Mouse (Mus musculus) forebrain, postnatal 0 days (tissue): ENCODE results near the gene Ccdc80. TPM values are rescaled to one million over a fixed set of nuclear protein-coding genes. Genes with fewer than 3 reads are reported as not detected.

Experiments used
- ATAC-seq: fragments of 200-750 bp; cut with Nextera tagmentation; 2 replicates; pipeline ENCODE4 v1.8.0; 2017; ENCODE audit warnings: mild to moderate bottlenecking, moderate library complexity
- DNase-seq: peaks from one replicate; pipeline ENCODE4 v3.0.0-alpha.2; 2015
- H3K27ac ChIP-seq: fragments of 300-500 bp; sonication (generic); 2 replicates; pipeline ENCODE4 v1.5.1; 2014; ENCODE audit warnings: low read depth, mild to moderate bottlenecking, antibody characterized with exemption, low read length, moderate library complexity, mixed read lengths
- H3K27me3 ChIP-seq: fragments of 300-500 bp; sonication (generic); 2 replicates; pipeline ENCODE4 v1.6.1; 2014; ENCODE audit warnings: mild to moderate bottlenecking, low read length, mixed read lengths; ENCODE audit not compliant: insufficient read depth
- H3K36me3 ChIP-seq: fragments of 300-500 bp; sonication (generic); 2 replicates; pipeline ENCODE4 v1.6.1; 2014; ENCODE audit warnings: mild to moderate bottlenecking, moderate library complexity; ENCODE audit not compliant: insufficient read depth
- H3K4me1 ChIP-seq: fragments of 300-500 bp; sonication (generic); 2 replicates; pipeline ENCODE4 v1.6.1; 2014; ENCODE audit warnings: antibody characterized with exemption; ENCODE audit not compliant: insufficient read depth
- H3K4me2 ChIP-seq: fragments of 300-500 bp; sonication (generic); 2 replicates; pipeline ENCODE4 v1.6.1; 2014; ENCODE audit warnings: low read depth, mild to moderate bottlenecking, moderate library complexity
- H3K4me3 ChIP-seq: fragments of 300-500 bp; sonication (generic); 2 replicates; pipeline ENCODE4 v1.5.1; 2014; ENCODE audit warnings: low read depth, low read length, mixed read lengths
- H3K9ac ChIP-seq: fragments of 300-500 bp; sonication (generic); 2 replicates; pipeline ENCODE4 v1.6.1; 2014; ENCODE audit warnings: mild to moderate bottlenecking
- H3K9me3 ChIP-seq: fragments of 300-500 bp; sonication (generic); 2 replicates; pipeline ENCODE4 v1.6.1; 2016; ENCODE audit warnings: low read length
- CTCF ChIP-seq: sonication (generic); IDR thresholded peaks from 2 replicates; pipeline ENCODE4 v1.5.1; 2016; ENCODE audit warnings: antibody characterized with exemption, control low read depth, low read depth
- WGBS: fragments of 180-500 bp; shearing (Covaris S2); extraction: QIAGEN DNeasy Blood & Tissue Kit; methylation state at CpG from one replicate; pipeline ENCODE4 v1.1.7; 2014; 5-methylcytosine and 5-hydroxymethylcytosine counted together
- polyA plus RNA-seq: library from polyadenylated mRNA; unstranded; fragments of >200 nt; fragmentation: Nextera tagmentation; extraction: Ambion mirVana; gene quantifications from 2 replicates; pipeline ENCODE4 v1.2.1, GENCODE M21; 2015
- total RNA-seq: library from RNA; depleted of rRNA; stranded (reverse); fragments of >200 nt; gene quantifications from 2 replicates; pipeline ENCODE4 v1.2.3, GENCODE M21; 2014

Ccdc80 gene
- total and polyA plus RNA-seq, 2 experiments from 2014 or later: 15.9 to 22.4 TPM

DNA sequence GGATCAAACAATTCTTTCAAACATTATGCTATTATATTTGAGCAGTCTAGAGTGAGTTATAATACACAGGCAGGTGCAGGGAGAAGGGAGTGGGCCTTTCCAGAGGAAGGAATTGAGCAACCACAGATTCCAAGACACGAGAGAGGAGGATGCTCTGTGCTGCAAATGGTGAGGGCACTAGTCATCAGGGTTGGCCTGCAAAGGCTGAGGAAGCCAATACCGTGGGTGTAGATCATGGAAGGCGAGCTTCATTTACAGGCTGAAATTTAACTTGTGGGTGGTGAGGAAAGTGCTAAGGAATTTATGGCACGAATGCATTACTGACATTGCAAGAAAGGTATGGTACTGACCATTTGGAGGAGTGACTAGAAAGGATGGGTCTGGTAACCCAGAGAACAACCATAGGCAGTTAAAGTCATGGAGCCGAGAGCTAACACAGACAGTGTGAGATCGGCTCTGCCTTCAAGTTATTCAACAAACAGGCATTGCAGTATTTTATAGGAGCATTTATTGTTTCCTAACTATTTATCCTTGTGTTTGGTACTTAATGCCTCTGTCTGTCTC is 15.6 kb upstream of the Ccdc80 start:
- Histone ChIP-seq H3K9ac (no peak overlapping the region), H3K27me3 (no peaks in the 10 kb centered on the region), H3K9me3 (no peaks in the 10 kb centered on the region), H3K36me3 (no peaks in the 10 kb centered on the region), H3K27ac (no peak overlapping the region), H3K4me1 (no peaks in the 10 kb centered on the region), H3K4me3 (no peak overlapping the region), H3K4me2 (no peak overlapping the region)
- no peak for DNase-seq
- ATAC-seq: no peak
- no peak for TF ChIP-seq CTCF
- 88% methylated on average over 6 of the region's 6 CpGs for WGBS

- H3K36me3 ChIP-seq: no peaks in the 10 kb centered on the region
- ATAC-seq (no peak), DNase-seq (no peak)
- H3K4me3 ChIP-seq: no peak overlapping the region
- no peaks in the 10 kb centered on the region for H3K4me1 ChIP-seq
- 56% methylated on average over 2 of the region's 2 CpGs for WGBS
- no peak for TF ChIP-seq CTCF
- H3K27ac ChIP-seq: no peak overlapping the region
- H3K9ac ChIP-seq: no peak overlapping the region
- no peak overlapping the region for H3K4me2 ChIP-seq
- H3K27me3 ChIP-seq: no peaks in the 10 kb centered on the region
- no peaks in the 10 kb centered on the region for H3K9me3 ChIP-seq
Observed at GRCm38 (mm10) chr16:45079322-45079721, 13.9 kb upstream of the Ccdc80 start.

- H3K9me3 ChIP-seq: no peaks in the 10 kb centered on the region
- H3K36me3 ChIP-seq: no peaks in the 10 kb centered on the region
- WGBS: 81% methylated on average over 1 of the region's 1 CpGs
- H3K9ac ChIP-seq: no peak overlapping the region
- no peak for TF ChIP-seq CTCF
- no peaks in the 10 kb centered on the region for H3K4me1 ChIP-seq
- no peak overlapping the region for H3K4me3 ChIP-seq
- H3K27me3 ChIP-seq: no peaks in the 10 kb centered on the region
- no peak for ATAC-seq
- no peak overlapping the region for H3K27ac ChIP-seq
- DNase-seq: no peak
- no peak overlapping the region for H3K4me2 ChIP-seq
Observed at GRCm38 (mm10) chr16:45088842-45089241, 4.4 kb upstream of the Ccdc80 start.

GRCm38 (mm10) chr16:45090005-45090404 is 3.2 kb upstream of the Ccdc80 start:
- ATAC-seq (peak; percentile 84), DNase-seq (peak; percentile 80)
- H3K9me3 ChIP-seq: no peaks in the 10 kb centered on the region
- no peaks in the 10 kb centered on the region for H3K4me1 ChIP-seq
- no peak overlapping the region for H3K4me2 ChIP-seq
- 11% methylated on average over 10 of the region's 10 CpGs for WGBS
- no peak overlapping the region for H3K9ac ChIP-seq
- no peak overlapping the region for H3K4me3 ChIP-seq
- no peaks in the 10 kb centered on the region for H3K36me3 ChIP-seq
- TF ChIP-seq CTCF: peak; percentile 83
- no peak overlapping the region for H3K27ac ChIP-seq
- H3K27me3 ChIP-seq: no peaks in the 10 kb centered on the region

DNA sequence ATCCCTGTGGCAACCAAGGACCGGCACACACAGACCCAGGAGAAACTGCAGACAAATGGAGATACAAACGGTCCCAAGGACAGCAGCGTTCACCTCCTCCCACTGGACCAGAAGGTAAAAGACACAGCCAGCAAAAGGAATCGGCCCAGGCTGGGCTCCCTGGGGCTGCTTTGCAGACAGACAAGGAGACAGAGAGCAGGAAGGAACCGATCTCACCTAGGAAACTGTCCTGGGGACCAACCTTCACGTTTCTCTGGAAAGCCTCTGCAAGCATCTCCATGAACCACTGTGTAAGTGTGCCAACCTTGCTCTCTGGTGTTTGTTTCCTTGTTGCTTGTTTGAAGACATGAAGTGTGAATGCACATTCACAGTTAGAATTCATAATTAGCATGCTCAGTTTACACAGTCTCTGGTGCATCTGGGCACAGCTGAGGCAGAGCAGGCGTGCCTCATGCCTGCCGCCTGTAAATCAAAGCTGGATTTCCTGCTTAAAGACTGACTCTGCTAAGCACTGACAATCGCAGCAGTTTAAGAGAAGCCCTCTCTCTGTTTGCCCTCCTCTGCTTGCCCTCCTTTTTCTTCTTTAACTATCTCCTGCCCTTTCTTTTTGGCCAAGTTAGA is 1.0 kb downstream of the Ccdc80 start:
- WGBS: 2% methylated on average over 9 of the region's 9 CpGs
- ATAC-seq: peak; percentile 65

GRCm38 (mm10) chr16:45095030-45095429 is 1.8 kb downstream of the Ccdc80 start:
- WGBS: 94% methylated on average over 13 of the region's 13 CpGs

More for the DNA sequence above, 1.0 kb downstream of the Ccdc80 start:
- H3K4me3 ChIP-seq: peak overlapping the region; percentile 28
- peak; percentile 25 for DNase-seq
- no peak overlapping the region for H3K27ac ChIP-seq
- H3K4me1 ChIP-seq: no peaks in the 10 kb centered on the region
- peak overlapping the region; percentile 18; the same call in 1 of the 2 replicates for H3K9ac ChIP-seq
- TF ChIP-seq CTCF: no peak; the same call in 1 of the 2 replicates
- no peaks in the 10 kb centered on the region for H3K36me3 ChIP-seq
- no peaks in the 10 kb centered on the region for H3K9me3 ChIP-seq
- peak overlapping the region; percentile 42 for H3K4me2 ChIP-seq
- no peaks in the 10 kb centered on the region for H3K27me3 ChIP-seq

GRCm38 (mm10) chr16:45095561-45096482 is 2.6 kb downstream of the Ccdc80 start:
- H3K9ac ChIP-seq: no peak overlapping the region
- H3K27me3 ChIP-seq: no peaks in the 10 kb centered on the region
- no peak overlapping the region for H3K4me2 ChIP-seq
- no peaks in the 10 kb centered on the region for H3K4me1 ChIP-seq
- no peaks in the 10 kb centered on the region for H3K9me3 ChIP-seq
- H3K4me3 ChIP-seq: no peak overlapping the region; the same call in 1 of the 2 replicates
- no peak for TF ChIP-seq CTCF
- 86% methylated on average over 26 of the region's 26 CpGs for WGBS
- DNase-seq: no peak
- no peak for ATAC-seq
- no peaks in the 10 kb centered on the region for H3K36me3 ChIP-seq
- H3K27ac ChIP-seq: no peak overlapping the region

More at GRCm38 (mm10) chr16:45095030-45095429, 1.8 kb downstream of the Ccdc80 start:
- Histone ChIP-seq H3K9me3 (no peaks in the 10 kb centered on the region), H3K9ac (no peak overlapping the region), H3K4me3 (no peak overlapping the region), H3K4me2 (no peak overlapping the region), H3K27me3 (no peaks in the 10 kb centered on the region), H3K27ac (no peak overlapping the region), H3K4me1 (no peaks in the 10 kb centered on the region), H3K36me3 (no peaks in the 10 kb centered on the region)
- no peak for TF ChIP-seq CTCF
- DNase-seq (no peak), ATAC-seq (no peak)
